Mouse (Mus musculus): ENCODE results near the gene Zdhhc13. TPM values are rescaled to one million over a fixed set of nuclear protein-coding genes. Genes with fewer than 3 reads are reported as not detected.

The Zdhhc13 gene
- 10 to 100 TPM; 11.2 to 13.8 TPM for total RNA-seq (2021)
- long read RNA-seq, experiment 1, transcript Zdhhc13-201 (17 exons, 2,410 nt): major isoform, 5 of 9 reads
- long read RNA-seq, experiment 1, partial matches to known transcripts: 0 of 9 reads
- long read RNA-seq, experiment 1, other reads (novel, unspliced or antisense): 4 of 9 reads
- long read RNA-seq, experiment 2, transcript Zdhhc13-201 (17 exons, 2,410 nt): major isoform, 7 of 8 reads
- long read RNA-seq, experiment 2, partial matches to known transcripts: 0 of 8 reads
- long read RNA-seq, experiment 2, other reads (novel, unspliced or antisense): 1 of 8 reads

DNA sequence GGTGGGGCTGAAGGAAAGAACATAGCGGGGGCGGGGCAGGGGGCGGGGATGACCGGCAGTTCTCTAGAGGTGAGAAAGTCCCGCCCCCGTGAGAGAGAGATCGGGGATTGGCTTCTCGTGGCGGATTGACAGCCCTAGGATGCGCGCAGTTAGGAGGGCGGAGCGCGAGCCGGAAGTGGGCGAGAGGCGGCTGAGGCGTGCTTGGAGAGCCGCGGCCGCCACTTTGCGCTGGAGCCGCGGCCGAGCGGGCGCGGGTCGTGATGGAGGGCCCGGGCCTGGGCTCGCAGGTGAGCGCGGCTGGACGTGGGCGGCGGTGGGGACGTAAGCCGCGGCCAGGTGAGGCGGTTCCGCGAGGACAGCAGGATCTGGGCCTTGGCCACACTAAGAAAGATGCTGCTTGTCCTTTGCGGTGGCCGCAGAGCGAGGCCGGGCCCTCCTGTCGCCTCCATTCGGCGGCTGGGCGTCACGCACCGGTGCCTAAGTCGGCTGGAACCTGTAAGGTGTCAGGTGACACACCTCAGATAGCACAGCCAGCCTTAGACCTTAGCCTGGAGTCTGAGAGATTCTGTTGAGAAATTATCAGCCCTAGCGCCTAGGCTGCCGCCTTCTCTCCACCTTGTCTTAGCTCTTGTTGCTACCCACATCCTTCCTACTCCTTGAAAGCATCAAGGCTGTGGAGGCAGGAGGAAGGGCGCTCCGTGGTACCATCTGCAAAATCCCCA, at the start of gene Zdhhc13:
Gene Zdhhc13, plus strand, starts transcription at position 153 of the 722 bp plus-strand sequence.
- DNase-seq: peak; percentile 94 to 96

DNA sequence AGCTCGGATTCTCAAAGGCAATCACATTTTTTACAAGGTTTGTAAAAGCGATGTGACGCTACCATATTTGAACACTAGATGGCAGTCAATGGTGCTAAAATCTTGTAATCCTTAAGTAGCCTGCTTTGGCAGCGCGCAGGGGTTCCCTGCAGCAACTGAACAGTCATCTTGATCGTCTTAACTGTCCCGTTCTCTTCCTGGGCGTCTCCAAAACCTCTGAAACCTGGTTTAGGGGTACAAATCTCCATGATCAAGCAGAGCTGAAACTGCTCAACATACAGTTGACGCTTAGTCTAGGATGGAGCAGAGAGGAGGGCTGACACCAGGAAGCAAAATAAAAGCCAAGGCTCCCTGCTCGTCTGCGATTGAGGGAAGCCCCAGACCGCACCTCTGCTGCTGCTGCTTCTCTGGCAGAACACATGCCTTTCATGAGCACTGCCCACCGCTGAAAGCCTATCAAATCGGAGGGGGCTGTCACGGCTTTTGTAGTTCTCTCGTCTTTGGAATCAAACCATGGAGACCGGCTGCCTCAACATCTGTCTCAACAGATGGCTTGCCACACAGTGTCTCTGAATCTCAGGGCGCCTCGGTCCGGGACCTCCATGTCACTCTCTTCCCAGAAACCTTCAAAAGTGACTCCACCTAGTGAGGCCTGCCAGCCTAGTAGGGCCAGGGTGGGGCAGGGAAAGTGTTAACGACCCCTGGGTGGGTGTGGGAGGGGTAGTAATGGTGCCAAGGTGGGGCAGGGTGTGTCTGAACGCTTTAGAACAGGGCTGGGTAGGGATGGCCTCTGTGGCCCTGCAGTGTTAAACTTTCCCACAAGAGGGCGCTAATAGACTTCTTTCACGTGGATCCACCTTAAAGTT, 39.3 kb upstream of the Zdhhc13 start:
- peak; percentile 79 to 89 for DNase-seq

DNA sequence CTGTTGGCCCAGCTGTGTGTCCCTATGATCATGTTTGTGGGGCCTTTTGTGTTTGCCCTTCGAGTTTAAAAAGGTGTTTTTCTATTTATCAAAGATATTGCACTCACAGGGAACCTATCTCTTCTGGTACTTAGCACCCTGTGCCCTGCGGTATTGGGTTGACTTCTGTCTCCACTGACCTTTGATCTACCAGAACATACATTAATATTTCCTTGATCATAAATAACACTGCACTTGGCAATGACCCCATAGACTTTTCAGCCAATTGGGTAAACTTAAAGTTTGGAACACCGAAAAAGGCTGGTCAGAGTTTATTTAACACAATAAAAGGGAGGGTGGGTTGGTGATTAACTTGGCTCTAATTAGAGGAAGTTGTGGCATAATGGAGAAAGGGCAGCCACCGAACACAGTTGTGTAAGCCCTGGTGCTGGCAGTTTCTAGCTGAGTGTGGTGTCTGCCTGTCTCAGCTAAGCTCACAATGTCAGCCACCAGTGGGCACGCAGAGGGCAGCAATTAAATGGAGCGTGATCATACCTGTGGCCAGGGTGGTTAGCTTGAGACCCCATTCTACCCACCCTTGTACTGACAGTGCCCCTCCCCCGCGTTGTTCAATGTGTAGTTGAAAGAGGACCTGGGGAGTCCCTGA, 38.5 kb upstream of the Zdhhc13 start:
- peak in 1 of 2 experiments; percentile 6 for DNase-seq

- DNase-seq: no peak
Observed at GRCm38 (mm10) chr7:48751222-48751621, 37.6 kb upstream of the Zdhhc13 start.

- DNase-seq: no peak
Observed at GRCm38 (mm10) chr7:48754415-48754974, 34.3 kb upstream of the Zdhhc13 start.

- DNase-seq: no peak
Observed at GRCm38 (mm10) chr7:48755825-48756224, 33.0 kb upstream of the Zdhhc13 start.

DNA sequence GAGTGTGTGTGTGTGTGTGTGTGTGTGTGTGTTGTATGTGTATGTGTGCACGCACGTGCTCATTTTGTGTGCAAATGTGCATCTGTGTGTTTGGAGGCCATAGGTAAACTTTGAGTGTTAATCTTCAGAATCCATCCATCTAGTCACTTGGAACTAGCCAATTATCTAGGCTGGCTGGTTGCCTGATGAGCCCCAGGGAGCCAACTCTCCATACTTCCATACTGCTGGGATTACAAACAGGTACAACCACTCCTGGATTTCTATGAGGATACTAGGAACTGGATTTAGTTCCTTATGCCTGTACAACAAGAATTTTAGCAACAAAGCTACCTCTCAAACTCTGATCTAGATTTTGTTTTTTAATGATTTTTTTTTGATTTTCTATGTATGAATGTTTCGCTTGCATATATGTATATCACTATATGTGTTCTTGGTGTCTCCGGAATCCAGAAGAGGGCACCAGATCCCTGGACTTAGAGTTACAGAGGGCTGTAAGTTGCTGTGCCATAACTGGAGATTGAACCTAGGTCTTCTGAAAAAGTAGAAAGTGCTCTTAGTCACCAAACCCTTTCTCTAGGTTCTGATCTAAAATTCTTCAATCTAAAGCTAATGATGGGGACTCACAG, 32.4 kb upstream of the Zdhhc13 start:
- peak in 1 of 2 experiments; percentile 2 for DNase-seq

- DNase-seq: no peak
Observed at GRCm38 (mm10) chr7:48758083-48758482, 30.7 kb upstream of the Zdhhc13 start.

DNA sequence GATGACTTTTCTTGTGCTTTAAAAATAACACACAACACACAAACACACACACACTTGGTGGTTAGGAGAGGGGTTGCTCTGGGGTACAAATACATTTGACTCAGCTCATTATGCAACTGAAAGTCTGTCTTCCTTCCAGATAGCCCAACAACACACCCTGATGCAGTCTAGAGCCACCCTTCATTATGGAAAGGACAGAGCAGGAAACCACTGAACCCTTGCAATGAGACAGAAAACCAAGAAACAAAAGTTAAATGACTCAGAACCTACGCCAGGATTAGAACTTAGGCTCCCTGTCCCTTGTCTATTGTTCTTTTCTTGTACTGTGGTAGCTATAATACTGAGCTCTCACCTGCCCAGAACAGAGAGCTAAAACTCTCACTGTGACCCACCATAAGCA, 28.0 kb upstream of the Zdhhc13 start:
- DNase-seq: no peak

DNA sequence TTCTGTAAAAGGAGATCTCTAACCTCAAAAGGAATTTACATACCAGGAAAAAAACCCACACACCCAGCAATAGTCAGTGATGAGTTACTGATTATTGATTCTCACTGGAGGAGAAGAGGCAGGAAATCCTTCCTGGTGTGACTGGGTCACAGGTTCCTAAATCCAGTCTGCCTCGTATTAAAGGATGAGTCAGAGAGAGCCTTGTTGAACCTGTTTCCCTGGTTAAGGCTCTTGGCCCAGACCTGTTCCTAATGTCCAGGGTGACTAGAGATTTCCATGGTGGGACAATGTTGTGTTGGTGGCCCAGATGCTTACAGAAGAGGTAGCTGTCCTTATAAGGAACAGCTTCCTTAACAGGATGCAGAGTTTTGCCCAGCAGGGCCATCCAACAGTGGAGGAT, 26.5 kb upstream of the Zdhhc13 start:
- no peak for DNase-seq

- DNase-seq: no peak
Observed at GRCm38 (mm10) chr7:48762721-48763120, 26.1 kb upstream of the Zdhhc13 start.

DNA sequence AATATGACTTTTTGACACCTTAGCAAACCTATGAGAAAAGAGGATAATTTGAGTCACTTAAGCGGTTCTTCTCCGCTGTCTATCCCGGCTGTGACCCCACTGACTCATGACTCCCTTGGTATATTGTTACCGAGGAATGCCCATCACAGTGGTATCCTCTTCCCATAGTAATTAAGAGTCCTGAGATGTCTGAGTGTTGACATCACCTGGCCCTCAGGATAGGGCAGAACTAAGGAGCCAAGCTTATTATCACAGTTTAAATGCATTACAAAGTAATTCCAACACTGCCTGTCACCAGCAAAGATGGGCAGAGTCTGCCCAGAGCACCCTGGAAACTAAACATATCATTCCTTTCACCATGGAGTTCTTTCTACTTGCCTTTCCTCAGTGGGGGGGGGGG, 22.8 kb upstream of the Zdhhc13 start:
- no peak for DNase-seq

DNA sequence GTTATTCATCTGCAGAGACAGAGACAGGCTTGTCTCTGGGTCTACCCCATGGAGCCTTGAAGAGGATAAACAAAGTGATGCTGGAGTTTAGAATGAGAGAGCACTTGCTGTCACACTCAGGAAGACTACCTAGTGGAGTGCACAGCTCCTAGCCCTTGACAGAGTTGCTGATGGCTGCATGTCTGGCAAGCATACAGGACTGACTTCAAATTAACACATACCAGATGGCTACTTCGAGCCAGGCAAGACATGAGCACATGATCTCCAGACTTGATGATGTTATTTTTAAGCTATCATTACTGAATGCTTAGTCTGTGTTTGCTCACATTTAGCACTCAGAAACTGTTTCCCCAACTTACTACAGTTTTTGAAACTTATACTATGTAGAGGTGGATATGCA, 19.1 kb upstream of the Zdhhc13 start:
- DNase-seq: peak in 1 of 2 experiments; percentile 11

DNA sequence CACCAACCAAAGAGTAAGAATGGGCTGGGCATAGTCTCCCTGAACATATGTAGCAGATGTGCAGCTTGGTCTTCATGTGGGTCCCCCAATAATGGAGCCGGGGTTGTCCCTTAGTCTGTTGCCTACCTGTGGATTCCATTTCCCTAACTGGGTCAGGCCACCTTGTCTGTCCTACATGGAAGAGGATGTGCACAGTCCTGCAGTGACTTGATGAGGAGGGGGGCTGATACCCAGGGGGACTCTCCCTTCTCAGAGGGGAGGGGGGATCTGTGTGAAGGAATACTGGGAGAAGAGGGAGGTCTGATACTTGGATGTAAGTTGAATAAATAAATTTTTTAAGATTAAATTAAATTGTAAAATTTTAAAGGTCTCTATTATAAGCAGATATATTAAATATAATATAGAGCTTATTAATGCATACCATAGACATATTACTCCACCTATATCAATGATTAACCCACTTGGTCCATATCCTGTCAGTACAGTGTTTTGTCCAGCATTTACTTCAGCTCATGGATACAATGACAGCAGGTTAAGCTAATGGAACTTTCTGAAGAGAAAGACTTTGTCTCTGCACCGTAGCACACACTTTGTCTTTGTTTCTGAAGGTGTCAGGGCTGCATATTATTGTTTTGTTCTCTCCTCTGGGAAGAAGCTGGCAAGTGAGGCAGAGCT, 16.6 kb upstream of the Zdhhc13 start:
- no peak for DNase-seq

- no peak for DNase-seq
Observed at GRCm38 (mm10) chr7:48773333-48773732, 15.5 kb upstream of the Zdhhc13 start.

- DNase-seq: no peak
Observed at GRCm38 (mm10) chr7:48774633-48775032, 14.2 kb upstream of the Zdhhc13 start.

DNA sequence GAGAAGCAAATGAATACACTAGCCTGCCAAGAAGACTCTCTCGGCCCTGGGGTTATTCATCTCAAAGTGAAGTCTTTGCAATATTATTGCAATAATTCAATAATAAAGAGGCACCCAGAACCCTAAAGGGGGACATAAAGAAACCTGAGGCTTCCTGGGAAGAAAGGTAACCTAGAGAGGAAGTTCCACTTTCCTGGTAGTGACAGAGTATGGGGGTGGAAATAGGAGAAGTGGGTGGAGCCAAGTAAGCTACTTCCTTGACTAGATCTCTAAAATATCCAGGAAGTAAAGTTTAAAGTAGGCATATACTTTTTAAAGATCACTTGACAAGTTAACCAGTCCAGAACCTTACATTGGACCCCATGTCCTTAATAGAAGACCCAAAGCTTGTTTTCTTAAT, 13.4 kb upstream of the Zdhhc13 start:
- DNase-seq: no peak

DNA sequence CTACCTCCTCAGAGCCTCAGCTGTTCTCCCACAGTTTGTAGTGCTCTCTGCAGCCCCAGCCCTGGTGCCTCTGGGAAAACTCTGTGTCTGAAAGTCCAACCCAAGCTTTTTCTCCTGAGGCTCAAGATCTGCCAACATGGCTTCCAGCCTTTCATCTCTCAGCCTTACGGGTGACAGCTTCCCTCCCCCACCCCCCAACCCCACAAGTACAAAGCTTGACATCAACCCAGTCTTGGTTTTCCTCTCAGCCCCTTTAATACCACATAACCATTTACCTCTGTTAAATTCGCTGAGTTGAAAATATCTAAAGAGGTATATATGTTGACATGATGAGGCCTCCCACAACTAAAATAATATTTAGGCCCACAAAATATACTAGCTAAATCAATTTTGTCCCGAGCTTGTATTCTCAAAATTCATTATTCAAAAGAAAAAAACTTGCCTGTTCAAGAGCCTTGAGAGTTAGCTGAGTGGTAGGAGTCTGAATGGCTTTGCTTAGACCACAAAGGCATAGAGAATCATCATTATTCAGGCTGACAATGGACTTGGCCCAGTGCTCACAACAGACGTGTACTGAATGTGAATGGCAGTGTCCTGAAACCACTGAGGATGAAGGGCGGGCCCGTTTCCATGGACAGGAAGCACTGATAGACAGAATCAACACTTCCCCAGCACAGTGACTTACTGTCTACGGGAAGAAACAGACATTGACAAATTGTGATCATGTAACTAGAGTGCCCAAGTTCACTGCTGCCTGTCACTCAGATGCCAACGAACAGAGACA, 10.9 kb upstream of the Zdhhc13 start:
- no peak for DNase-seq

DNA sequence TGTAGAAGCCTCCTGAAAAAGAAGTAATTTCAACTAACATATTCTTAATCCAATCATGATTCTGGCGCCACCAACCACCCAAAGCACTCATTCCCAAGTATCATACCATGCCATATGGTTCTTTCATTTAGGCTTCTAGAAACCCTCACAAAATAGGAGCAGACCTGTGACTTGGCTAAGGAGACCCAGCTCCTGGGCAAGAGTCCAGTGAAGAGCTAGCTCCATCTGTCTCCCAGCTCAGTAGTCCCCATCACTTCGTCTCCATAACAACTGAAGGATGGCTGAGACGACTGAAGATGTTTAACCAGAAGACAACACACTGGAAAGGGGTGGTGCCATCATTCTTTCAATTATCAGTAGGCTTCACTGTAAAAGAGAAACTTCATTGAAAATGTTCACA, 9.7 kb upstream of the Zdhhc13 start:
- no peak for DNase-seq

- no peak for DNase-seq
Observed at GRCm38 (mm10) chr7:48782432-48782831, 6.4 kb upstream of the Zdhhc13 start.
